Mouse (Mus musculus) midbrain, embryonic 13.5 days (tissue): ENCODE data around the gene Dnajc19. TPM values are rescaled to one million over a fixed set of nuclear protein-coding genes. Genes with fewer than 3 reads are reported as not detected.

Source experiments
- ATAC-seq: fragments of 200-750 bp; cut with Nextera tagmentation; 2 replicates; pipeline ENCODE4 v1.8.0; 2017; ENCODE audit warnings: mild to moderate bottlenecking, moderate TSS enrichment, moderate library complexity
- H3K27ac ChIP-seq: fragments of 300-500 bp; sonication (generic); 2 replicates; pipeline ENCODE4 v1.5.1; 2015; ENCODE audit warnings: inconsistent platforms, mild to moderate bottlenecking, moderate library complexity
- H3K27me3 ChIP-seq: fragments of 300-500 bp; sonication (generic); 2 replicates; pipeline ENCODE4 v1.6.1; 2015; ENCODE audit warnings: mild to moderate bottlenecking, inconsistent platforms
- H3K36me3 ChIP-seq: fragments of 300-500 bp; sonication (generic); 2 replicates; pipeline ENCODE4 v1.6.1; 2015; ENCODE audit warnings: mild to moderate bottlenecking, inconsistent platforms
- H3K4me1 ChIP-seq: fragments of 300-500 bp; sonication (generic); replicated peaks from 2 replicates; pipeline ENCODE4 v1.6.1; 2015; ENCODE audit warnings: inconsistent platforms
- H3K4me2 ChIP-seq: fragments of 300-500 bp; sonication (generic); replicated peaks from 2 replicates; pipeline ENCODE4 v1.6.1; 2015; ENCODE audit warnings: moderate library complexity, mild to moderate bottlenecking, inconsistent platforms
- H3K4me3 ChIP-seq: fragments of 300-500 bp; sonication (generic); replicated peaks from 2 replicates; pipeline ENCODE4 v1.5.1; 2015; ENCODE audit warnings: mild to moderate bottlenecking, inconsistent platforms
- H3K9ac ChIP-seq: fragments of 300-500 bp; sonication (generic); replicated peaks from 2 replicates; pipeline ENCODE4 v1.6.1; 2015; ENCODE audit warnings: mild to moderate bottlenecking, inconsistent platforms
- H3K9me3 ChIP-seq: fragments of 300-500 bp; sonication (generic); 2 replicates; pipeline ENCODE4 v1.6.1; 2016; ENCODE audit warnings: mild to moderate bottlenecking, inconsistent platforms
- WGBS: fragments of 180-500 bp; shearing (Covaris S2); methylation state at CpG from one replicate; pipeline ENCODE4 v1.1.7; 2015; 5-methylcytosine and 5-hydroxymethylcytosine counted together
- polyA plus RNA-seq: library from polyadenylated mRNA; unstranded; fragments of >200 nt; fragmentation: Nextera tagmentation; extraction: Ambion mirVana; gene quantifications from 2 replicates; pipeline ENCODE4 v1.2.1, GENCODE M21; 2015

Dnajc19 gene
- polyA plus RNA-seq: 132 and 146 TPM in 2 replicates

GRCm38 (mm10) chr3:34080900-34081662 is at the start of gene Dnajc19:
Gene Dnajc19 (minus strand): TSS chr3:34081321.
- Histone ChIP-seq H3K4me2 (peak within 1 kb of the TSS; percentile 68), H3K4me1 (peaks cover 18% of the 10 kb centered on the region), H3K9ac (peak within 1 kb of the TSS; percentile 86), H3K9me3 (no peaks in the 10 kb centered on the region), H3K36me3 (peaks cover 12% of the 10 kb centered on the region; the same call in 1 of the 2 replicates), H3K27ac (peak within 1 kb of the TSS; percentile 79; the same call in 1 of the 2 replicates), H3K4me3 (peak within 1 kb of the TSS; percentile 79), H3K27me3 (no peaks in the 10 kb centered on the region)
- under 1% methylated on average over 50 of the region's 50 CpGs for WGBS
- peak; percentile 97 for ATAC-seq

DNA sequence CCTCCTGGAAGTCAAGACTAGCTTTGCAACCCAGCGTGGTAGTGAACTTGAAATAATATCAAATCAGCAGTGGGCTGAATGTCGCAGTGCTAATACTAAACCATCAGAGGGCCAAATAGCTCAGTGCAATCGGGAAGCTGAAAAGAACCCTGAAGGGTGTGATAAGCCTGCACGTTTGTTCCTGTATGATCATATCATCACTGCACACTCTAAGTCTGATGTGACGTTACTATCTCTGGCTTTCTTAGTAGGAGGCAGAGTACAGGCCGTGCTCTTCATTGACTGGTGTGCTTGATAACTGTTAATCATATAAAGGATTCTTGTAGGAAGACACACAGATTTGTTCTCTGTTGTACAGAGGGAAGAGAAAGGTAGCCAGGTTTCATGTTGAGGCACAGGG is 48.8 kb upstream of the Dnajc19 start:
- WGBS: 90% methylated on average over 6 of the region's 6 CpGs
- Histone ChIP-seq H3K4me3 (no peak overlapping the region), H3K4me1 (no peaks in the 10 kb centered on the region), H3K27me3 (no peaks in the 10 kb centered on the region), H3K9ac (no peak overlapping the region), H3K4me2 (no peak overlapping the region), H3K27ac (no peak overlapping the region), H3K36me3 (no peaks in the 10 kb centered on the region), H3K9me3 (no peaks in the 10 kb centered on the region)
- ATAC-seq: no peak

- no peak for ATAC-seq
- H3K4me1 ChIP-seq: no peaks in the 10 kb centered on the region
- no peaks in the 10 kb centered on the region for H3K9me3 ChIP-seq
- 89% methylated on average over 5 of the region's 5 CpGs for WGBS
- H3K27ac ChIP-seq: no peak overlapping the region
- H3K27me3 ChIP-seq: no peaks in the 10 kb centered on the region
- H3K36me3 ChIP-seq: no peaks in the 10 kb centered on the region
- no peak overlapping the region for H3K4me2 ChIP-seq
- H3K4me3 ChIP-seq: no peak overlapping the region
- no peak overlapping the region for H3K9ac ChIP-seq
Observed at GRCm38 (mm10) chr3:34121311-34121710, 40.2 kb upstream of the Dnajc19 start.

- H3K4me1 ChIP-seq: peaks cover 1% of the 10 kb centered on the region; the same call in 1 of the 2 replicates
- WGBS: 98% methylated on average over 3 of the region's 3 CpGs
- no peak overlapping the region for H3K27ac ChIP-seq
- ATAC-seq: no peak
- no peaks in the 10 kb centered on the region for H3K36me3 ChIP-seq
- H3K4me3 ChIP-seq: no peak overlapping the region
- H3K4me2 ChIP-seq: no peak overlapping the region
- no peaks in the 10 kb centered on the region for H3K27me3 ChIP-seq
- H3K9me3 ChIP-seq: no peaks in the 10 kb centered on the region
- no peak overlapping the region for H3K9ac ChIP-seq
Observed at GRCm38 (mm10) chr3:34120791-34121190, 39.7 kb upstream of the Dnajc19 start.

DNA sequence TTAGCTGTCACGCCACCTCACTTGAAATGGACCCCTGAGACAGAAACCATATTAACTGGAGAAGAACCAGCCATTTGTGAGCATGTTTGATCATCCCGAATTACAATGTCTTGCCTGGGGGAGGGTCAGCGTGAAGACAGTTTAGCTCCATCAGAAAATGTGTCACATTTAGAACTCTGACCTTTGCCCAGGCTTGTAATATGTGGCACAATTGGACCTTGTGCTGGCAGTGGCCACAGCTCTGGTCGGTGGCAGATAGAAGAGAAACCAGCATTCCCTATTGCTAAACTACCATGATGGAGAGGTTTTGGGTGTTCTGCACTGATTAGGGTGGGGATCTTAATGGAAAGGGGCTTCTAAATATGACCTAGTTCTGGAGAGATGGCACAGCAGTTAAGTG is 38.7 kb upstream of the Dnajc19 start:
- no peaks in the 10 kb centered on the region for H3K36me3 ChIP-seq
- ATAC-seq: no peak
- H3K4me1 ChIP-seq: peaks cover 3% of the 10 kb centered on the region; the same call in 1 of the 2 replicates
- no peak overlapping the region for H3K4me3 ChIP-seq
- WGBS: 66% methylated on average over 4 of the region's 4 CpGs
- no peak overlapping the region for H3K27ac ChIP-seq
- no peak overlapping the region for H3K4me2 ChIP-seq
- no peaks in the 10 kb centered on the region for H3K9me3 ChIP-seq
- no peaks in the 10 kb centered on the region for H3K27me3 ChIP-seq
- no peak overlapping the region for H3K9ac ChIP-seq

GRCm38 (mm10) chr3:34115806-34116205 is 34.7 kb upstream of the Dnajc19 start:
- Histone ChIP-seq H3K27me3 (0 out of 2 replicates have a peak, but pooled peaks cover 3% of the 10 kb centered on the region), H3K4me2 (0 out of 2 replicates have a peak overlapping the region, but pooled peaks have one; percentile 13), H3K4me1 (peaks cover 3% of the 10 kb centered on the region; the same call in 1 of the 2 replicates), H3K9me3 (no peaks in the 10 kb centered on the region), H3K36me3 (no peaks in the 10 kb centered on the region), H3K9ac (no peak overlapping the region), H3K27ac (0 out of 2 replicates have a peak overlapping the region, but pooled peaks have one; percentile 44), H3K4me3 (no peak overlapping the region)
- WGBS: 18% methylated on average over 6 of the region's 6 CpGs
- peak; percentile 55 for ATAC-seq

- H3K4me2 ChIP-seq: no peak overlapping the region
- H3K9ac ChIP-seq: no peak overlapping the region
- H3K9me3 ChIP-seq: no peaks in the 10 kb centered on the region
- 79% methylated on average over 11 of the region's 11 CpGs for WGBS
- H3K4me3 ChIP-seq: no peak overlapping the region
- ATAC-seq: no peak
- peaks cover 10% of the 10 kb centered on the region for H3K27me3 ChIP-seq
- no peaks in the 10 kb centered on the region for H3K36me3 ChIP-seq
- H3K27ac ChIP-seq: no peak overlapping the region
- H3K4me1 ChIP-seq: peaks cover 3% of the 10 kb centered on the region; the same call in 1 of the 2 replicates
Observed at GRCm38 (mm10) chr3:34111941-34112685, 31.0 kb upstream of the Dnajc19 start.

DNA sequence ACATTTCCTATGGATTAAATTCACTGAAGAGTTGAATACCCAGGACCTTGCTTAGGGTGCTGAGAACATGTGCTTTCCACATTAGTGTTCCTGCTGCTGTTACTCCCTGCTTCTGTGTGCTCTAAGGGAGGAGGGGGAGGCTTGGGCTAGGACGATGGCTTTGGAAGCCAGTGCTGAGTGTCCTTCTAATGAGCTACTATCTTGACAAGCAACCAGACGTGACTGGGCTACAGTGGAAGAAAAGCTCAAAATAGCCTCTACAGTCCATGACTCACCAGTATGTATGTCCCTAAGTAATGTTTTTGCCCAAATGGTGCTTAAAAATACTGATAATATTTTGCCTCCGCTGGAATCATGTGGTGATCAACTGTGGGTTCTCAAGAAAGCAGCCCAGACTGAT is 26.5 kb upstream of the Dnajc19 start:
- ATAC-seq: no peak
- Histone ChIP-seq H3K4me2 (0 out of 2 replicates have a peak overlapping the region, but pooled peaks have one; percentile 5), H3K36me3 (no peaks in the 10 kb centered on the region), H3K9ac (no peak overlapping the region), H3K27ac (no peak overlapping the region), H3K4me3 (no peak overlapping the region), H3K27me3 (peaks cover 9% of the 10 kb centered on the region), H3K9me3 (no peaks in the 10 kb centered on the region), H3K4me1 (peaks cover 16% of the 10 kb centered on the region)
- WGBS: 78% methylated on average over 3 of the region's 3 CpGs

- 28% methylated on average over 9 of the region's 9 CpGs for WGBS
Observed at GRCm38 (mm10) chr3:34106421-34106820, 25.3 kb upstream of the Dnajc19 start.

DNA sequence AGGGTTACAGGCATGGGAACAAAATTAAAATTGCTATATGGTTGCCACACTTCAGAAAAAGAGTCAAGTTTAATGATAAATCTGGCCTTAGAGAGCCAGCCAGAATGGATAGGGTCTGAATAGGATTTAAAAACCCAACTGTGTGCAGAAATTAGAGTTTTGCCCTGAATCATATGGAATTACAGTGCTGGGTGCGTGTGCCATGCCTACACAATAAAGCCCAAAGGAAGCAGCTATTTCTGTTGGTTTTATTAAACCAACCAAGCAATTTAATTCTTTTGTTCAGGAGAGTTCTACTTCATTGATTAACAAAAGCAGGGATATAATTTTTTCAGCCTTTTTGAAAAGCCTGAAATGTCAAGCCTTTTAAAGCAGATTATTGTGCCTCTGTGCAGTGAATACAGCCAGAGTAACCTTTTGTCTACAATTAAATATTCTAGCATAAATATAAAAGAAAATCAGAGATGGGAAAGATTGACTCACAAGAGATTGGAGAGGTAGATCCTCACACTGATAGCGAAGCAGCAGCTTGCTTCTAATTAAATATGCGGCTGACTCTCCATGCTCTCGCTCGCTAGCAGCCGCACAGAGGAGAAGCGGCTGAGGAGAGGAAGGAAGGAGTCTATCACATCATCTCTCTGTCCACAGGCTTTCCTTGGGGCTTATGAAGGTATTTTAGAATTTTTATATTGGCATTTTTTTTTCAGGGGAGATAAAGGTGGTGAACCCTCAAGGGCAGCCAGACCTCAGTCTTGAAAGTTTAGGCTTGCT is 23.0 kb upstream of the Dnajc19 start:
- Histone ChIP-seq H3K27ac (peak overlapping the region; percentile 39; the same call in 1 of the 2 replicates), H3K9me3 (no peaks in the 10 kb centered on the region), H3K4me1 (peaks cover 16% of the 10 kb centered on the region), H3K4me2 (peak overlapping the region; percentile 41), H3K4me3 (peak overlapping the region; percentile 15; the same call in 1 of the 2 replicates), H3K36me3 (no peaks in the 10 kb centered on the region), H3K9ac (no peak overlapping the region), H3K27me3 (peaks cover 9% of the 10 kb centered on the region)
- 8% methylated on average over 7 of the region's 7 CpGs for WGBS
- peak; percentile 82 for ATAC-seq

More at GRCm38 (mm10) chr3:34106421-34106820, 25.3 kb upstream of the Dnajc19 start:
- H3K9ac ChIP-seq: no peak overlapping the region
- ATAC-seq: no peak
- no peak overlapping the region for H3K27ac ChIP-seq
- H3K36me3 ChIP-seq: no peaks in the 10 kb centered on the region
- peaks cover 16% of the 10 kb centered on the region for H3K4me1 ChIP-seq
- no peaks in the 10 kb centered on the region for H3K9me3 ChIP-seq
- 0 out of 2 replicates have a peak overlapping the region, but pooled peaks have one; percentile 1 for H3K4me3 ChIP-seq
- H3K4me2 ChIP-seq: peak overlapping the region; percentile 13
- H3K27me3 ChIP-seq: peaks cover 9% of the 10 kb centered on the region

DNA sequence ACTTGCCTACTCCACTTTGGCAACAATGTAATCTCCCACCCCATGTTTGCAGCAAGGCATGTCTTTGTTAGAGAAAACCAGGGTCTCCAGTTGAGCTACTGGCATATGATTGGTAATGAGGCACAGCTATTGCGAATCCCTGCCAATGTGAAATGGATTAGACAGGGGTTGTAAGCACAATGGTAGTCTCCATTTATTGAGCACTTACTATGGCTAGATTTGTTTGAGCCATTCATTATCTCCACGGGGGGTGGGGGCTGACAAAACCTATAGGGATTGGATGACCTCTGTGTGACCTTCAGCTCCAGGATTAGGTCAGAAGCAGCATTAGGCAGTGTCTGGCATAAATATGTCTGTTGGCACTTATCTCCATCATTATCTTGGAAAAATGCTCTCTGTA is 21.8 kb upstream of the Dnajc19 start:
- ATAC-seq: peak; percentile 40; the same call in 1 of the 2 replicates
- WGBS: 30% methylated on average over 2 of the region's 2 CpGs
- no peak overlapping the region for H3K4me2 ChIP-seq
- H3K4me1 ChIP-seq: peaks cover 16% of the 10 kb centered on the region
- no peak overlapping the region for H3K9ac ChIP-seq
- H3K27ac ChIP-seq: no peak overlapping the region
- H3K36me3 ChIP-seq: no peaks in the 10 kb centered on the region
- no peak overlapping the region for H3K4me3 ChIP-seq
- peaks cover 8% of the 10 kb centered on the region for H3K27me3 ChIP-seq
- H3K9me3 ChIP-seq: no peaks in the 10 kb centered on the region
